Mouse (Mus musculus): ENCODE data around the gene Adcy5.

DNA sequence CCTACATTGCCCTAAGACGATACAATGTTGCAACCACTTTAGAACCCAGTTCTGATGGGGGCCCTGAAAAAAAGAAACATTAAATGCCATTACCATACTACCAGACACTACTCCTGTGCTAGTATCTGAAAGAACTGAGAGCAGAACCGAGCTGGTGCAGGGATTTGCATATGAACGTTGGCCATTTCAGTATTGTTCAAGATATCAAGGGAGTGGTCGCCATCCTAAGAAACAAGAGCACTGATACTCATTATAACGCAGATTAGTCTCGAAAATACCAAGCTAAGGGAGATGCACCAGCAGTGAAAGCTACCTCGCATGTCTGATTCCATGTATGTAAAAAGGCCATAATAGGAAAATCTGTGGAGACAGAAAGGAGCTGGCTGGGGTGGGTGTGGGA, 82.4 kb downstream of the Adcy5 start:
- TF ChIP-seq CTCF (IDR thresholded peaks at IDR 0.05; ENCODE audit: low read depth, low read length) (no peak), POLR2AphosphoS5 (IDR thresholded peaks at IDR 0.05; ENCODE audit: insufficient replicate concordance, low read depth, low read length) (no peak)
